Mouse (Mus musculus): Measurements from ENCODE around the gene Serpina3m. TPM values are rescaled to one million over a fixed set of nuclear protein-coding genes. Genes with fewer than 3 reads are reported as not detected.
"Not testable (repeated sequence)": the region's sequence is repeated elsewhere in the genome, so short reads cannot be mapped to it uniquely, and the experiment has no call there.

Serpina3m gene
- total and polyA plus RNA-seq, 3 experiments, result not detected

GRCm38 (mm10) chr12:104331701-104332100 lies 6.6 kb upstream of the Serpina3m start:
- dilution Hi-C loops (cut with MboI; ENCODE audit: extremely low pct_ligation_motif_present, extremely low pct_unique_long_range_greater_than_20kb, low sequenced_read_pairs), result no loop called here
- H3K27me3 ChIP-seq (replicated peaks), result no peaks in the 10 kb centered on the region

DNA sequence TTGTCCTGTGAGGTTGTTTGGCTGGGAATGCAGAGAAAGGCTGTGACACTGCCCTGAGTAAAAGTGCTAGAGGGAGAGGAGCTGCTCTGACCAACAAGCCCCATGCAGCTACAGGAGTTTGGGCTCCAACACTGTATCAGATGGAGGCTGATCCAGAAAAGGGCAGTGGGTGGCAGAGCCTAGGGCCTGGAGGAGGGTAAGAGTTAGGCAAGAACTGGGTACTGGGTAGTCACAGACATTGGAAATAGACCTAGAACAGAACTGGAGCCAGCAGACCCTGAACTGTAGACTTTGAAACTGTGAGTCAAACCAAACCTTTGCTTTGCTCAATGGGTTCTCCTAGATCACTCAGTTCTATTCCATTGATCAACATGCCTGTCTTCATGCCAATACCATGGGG lies 1.4 kb upstream of the Serpina3m start:
- H3K4me1 ChIP-seq (ENCODE audit: control insufficient read depth in 1 of 2, insufficient read depth in 2 of 2); H3K4me2 ChIP-seq (ENCODE audit: insufficient read depth, low read depth, poor library complexity, severe bottlenecking); in situ Hi-C loops (cut with MboI; ENCODE audit: low pct_ligation_motif_present, low pct_unique_long_range_greater_than_20kb, low sequenced_read_pairs); H3K27me3 ChIP-seq (replicated peaks); H3K27ac ChIP-seq (ENCODE audit: insufficient read depth, low read depth); dilution Hi-C loops (cut with MboI; ENCODE audit: extremely low pct_ligation_motif_present, extremely low pct_unique_long_range_greater_than_20kb, low sequenced_read_pairs); H3K9me3 ChIP-seq (replicated peaks; ENCODE audit: low read length); DNase-seq (ENCODE audit: extremely low read depth); H3K4me3 ChIP-seq (replicated peaks in 1 of 3; ENCODE audit: low read depth in 2 of 3, low read length in 2 of 3, poor library complexity in 1 of 3); H3K36me3 ChIP-seq (replicated peaks in 1 of 2; ENCODE audit: control insufficient read depth in 1 of 2, insufficient read depth in 1 of 2, low read length in 1 of 2); H3K9ac ChIP-seq (ENCODE audit: insufficient read depth, low read depth); H3K79me2 ChIP-seq (replicated peaks; ENCODE audit: control insufficient read depth, extremely low read depth, insufficient read depth, poor library complexity, severe bottlenecking): not testable (repeated sequence)

More at GRCm38 (mm10) chr12:104331701-104332100, 6.6 kb upstream of the Serpina3m start:
- H3K27ac ChIP-seq (ENCODE audit: insufficient read depth, low read depth), result no peak overlapping the region
- no peaks in the 10 kb centered on the region for H3K9me3 ChIP-seq (replicated peaks; ENCODE audit: low read length)
- in situ Hi-C loops (cut with MboI; ENCODE audit: low pct_ligation_motif_present, low pct_unique_long_range_greater_than_20kb, low sequenced_read_pairs), result no loop called here
- TF ChIP-seq ETS1 (conservative IDR thresholded peaks at IDR 0.05; ENCODE audit: low read depth, low read length) (no peak), TCF12 (IDR thresholded peaks at IDR 0.05; ENCODE audit: low read depth, low read length) (no peak)
- H3K36me3 ChIP-seq (replicated peaks in 1 of 2; ENCODE audit: control insufficient read depth in 1 of 2, insufficient read depth in 1 of 2, low read length in 1 of 2), result no peaks in the 10 kb centered on the region
- H3K4me3 ChIP-seq (replicated peaks in 1 of 3; ENCODE audit: low read depth in 2 of 3, low read length in 2 of 3, poor library complexity in 1 of 3), result no peak overlapping the region
- H3K79me2 ChIP-seq (replicated peaks; ENCODE audit: control insufficient read depth, extremely low read depth, insufficient read depth, poor library complexity, severe bottlenecking), result no peaks in the 10 kb centered on the region
- DNase-seq (ENCODE audit: extremely low read depth), result no peak
- no peaks in the 10 kb centered on the region for H3K4me1 ChIP-seq (ENCODE audit: control insufficient read depth in 1 of 2, insufficient read depth in 2 of 2)
- no peak overlapping the region for H3K9ac ChIP-seq (ENCODE audit: insufficient read depth, low read depth)
- H3K4me2 ChIP-seq (ENCODE audit: insufficient read depth, low read depth, poor library complexity, severe bottlenecking), result no peak overlapping the region

GRCm38 (mm10) chr12:104338705-104339104 lies 419 bp downstream of the Serpina3m start:
- in situ Hi-C loops (cut with MboI; ENCODE audit: low pct_ligation_motif_present, low pct_unique_long_range_greater_than_20kb, low sequenced_read_pairs) (no loop called here), dilution Hi-C loops (cut with MboI; ENCODE audit: extremely low pct_ligation_motif_present, extremely low pct_unique_long_range_greater_than_20kb, low sequenced_read_pairs) (no loop called here)
- TF ChIP-seq USF1 (IDR thresholded peaks at IDR 0.05; ENCODE audit: low read depth, low read length), result no peak
- TF ChIP-seq MAZ (IDR thresholded peaks at IDR 0.05; ENCODE audit: low read depth, low read length), result no peak
- TF ChIP-seq TCF12 (IDR thresholded peaks at IDR 0.05; ENCODE audit: low read depth, low read length), result no peak
- no peak for TF ChIP-seq MXI1 (IDR thresholded peaks at IDR 0.05; ENCODE audit: low read depth, low read length)
- no peak for TF ChIP-seq PAX5 (IDR thresholded peaks at IDR 0.05; ENCODE audit: low read length)
- TF ChIP-seq MAFK (IDR thresholded peaks at IDR 0.05; ENCODE audit: insufficient replicate concordance, low read length), result no peak
- no peak for TF ChIP-seq SMC3 (IDR thresholded peaks at IDR 0.05; ENCODE audit: low read depth, low read length)
- TF ChIP-seq CHD2 (IDR thresholded peaks at IDR 0.05; ENCODE audit: low read length), result no peak
- TF ChIP-seq ETS1 (conservative IDR thresholded peaks at IDR 0.05; ENCODE audit: low read depth, low read length), result no peak
- TF ChIP-seq MEF2A (IDR thresholded peaks at IDR 0.05; ENCODE audit: borderline replicate concordance, low read depth, low read length), result no peak
- TF ChIP-seq NRF1 (IDR thresholded peaks at IDR 0.05; ENCODE audit: low read depth, low read length), result no peak
- TF ChIP-seq UBTF (IDR thresholded peaks at IDR 0.05; ENCODE audit: low read depth, low read length), result no peak
- TF ChIP-seq IRF4 (IDR thresholded peaks at IDR 0.05; ENCODE audit: low read depth, low read length), result no peak
- no peak for TF ChIP-seq GABPA (IDR thresholded peaks at IDR 0.05; ENCODE audit: insufficient replicate concordance, low read depth, low read length)
- no peak for TF ChIP-seq JUND (conservative IDR thresholded peaks at IDR 0.05; ENCODE audit: low read depth, low read length)
- no peak for TF ChIP-seq KAT2A (IDR thresholded peaks at IDR 0.05; ENCODE audit: insufficient replicate concordance, low read length)
- no peak for TF ChIP-seq CTCF (conservative IDR thresholded peaks at IDR 0.05 in 1 of 2, IDR thresholded peaks at IDR 0.05 in 1 of 2; ENCODE audit: low read depth in 2 of 2, low read length in 2 of 2)
- no peak for TF ChIP-seq JUN (IDR thresholded peaks at IDR 0.05; ENCODE audit: insufficient read depth, low read depth, low read length)
- TF ChIP-seq BHLHE40 (IDR thresholded peaks at IDR 0.05; ENCODE audit: low read depth, low read length), result no peak
- Histone ChIP-seq H3K36me3 (replicated peaks in 1 of 2; ENCODE audit: control insufficient read depth in 1 of 2, insufficient read depth in 1 of 2, low read length in 1 of 2) (no peaks in the 10 kb centered on the region), H3K9ac (ENCODE audit: insufficient read depth, low read depth) (no peak overlapping the region), H3K4me2 (ENCODE audit: insufficient read depth, low read depth, poor library complexity, severe bottlenecking) (no peak overlapping the region), H3K4me1 (ENCODE audit: control insufficient read depth in 1 of 2, insufficient read depth in 2 of 2) (no peaks in the 10 kb centered on the region), H3K27me3 (replicated peaks) (no peaks in the 10 kb centered on the region), H3K9me3 (replicated peaks; ENCODE audit: low read length) (no peaks in the 10 kb centered on the region), H3K79me2 (replicated peaks; ENCODE audit: control insufficient read depth, extremely low read depth, insufficient read depth, poor library complexity, severe bottlenecking) (no peaks in the 10 kb centered on the region), H3K27ac (ENCODE audit: insufficient read depth, low read depth) (no peak overlapping the region), H3K4me3 (replicated peaks in 1 of 3; ENCODE audit: low read depth in 2 of 3, low read length in 2 of 3, poor library complexity in 1 of 3) (no peak overlapping the region)
- no peak for DNase-seq (ENCODE audit: extremely low read depth)

GRCm38 (mm10) chr12:104342489-104342888 lies 4.2 kb downstream of the Serpina3m start:
- in situ Hi-C loops (cut with MboI; ENCODE audit: low pct_ligation_motif_present, low pct_unique_long_range_greater_than_20kb, low sequenced_read_pairs); H3K36me3 ChIP-seq (replicated peaks in 1 of 2; ENCODE audit: control insufficient read depth in 1 of 2, insufficient read depth in 1 of 2, low read length in 1 of 2); dilution Hi-C loops (cut with MboI; ENCODE audit: extremely low pct_ligation_motif_present, extremely low pct_unique_long_range_greater_than_20kb, low sequenced_read_pairs): not testable (repeated sequence)

More at GRCm38 (mm10) chr12:104342489-104342888, 4.2 kb downstream of the Serpina3m start:
- H3K27me3 ChIP-seq (replicated peaks); H3K27ac ChIP-seq (ENCODE audit: insufficient read depth, low read depth); H3K4me3 ChIP-seq (replicated peaks in 1 of 3; ENCODE audit: low read depth in 2 of 3, low read length in 2 of 3, poor library complexity in 1 of 3); H3K9ac ChIP-seq (ENCODE audit: insufficient read depth, low read depth); H3K4me2 ChIP-seq (ENCODE audit: insufficient read depth, low read depth, poor library complexity, severe bottlenecking); H3K9me3 ChIP-seq (replicated peaks; ENCODE audit: low read length); H3K4me1 ChIP-seq (ENCODE audit: control insufficient read depth in 1 of 2, insufficient read depth in 2 of 2); H3K79me2 ChIP-seq (replicated peaks; ENCODE audit: control insufficient read depth, extremely low read depth, insufficient read depth, poor library complexity, severe bottlenecking); DNase-seq (ENCODE audit: extremely low read depth): not testable (repeated sequence)

Data from CH12.LX (cell line).